Mouse (Mus musculus): Measurements from ENCODE around the gene Hist1h2bb. TPM values are rescaled to one million over a fixed set of nuclear protein-coding genes. Genes with fewer than 3 reads are reported as not detected.

Hist1h2bb gene
- polyA plus RNA-seq, 1 experiment from 2014 or later, result 5.6 TPM

DNA sequence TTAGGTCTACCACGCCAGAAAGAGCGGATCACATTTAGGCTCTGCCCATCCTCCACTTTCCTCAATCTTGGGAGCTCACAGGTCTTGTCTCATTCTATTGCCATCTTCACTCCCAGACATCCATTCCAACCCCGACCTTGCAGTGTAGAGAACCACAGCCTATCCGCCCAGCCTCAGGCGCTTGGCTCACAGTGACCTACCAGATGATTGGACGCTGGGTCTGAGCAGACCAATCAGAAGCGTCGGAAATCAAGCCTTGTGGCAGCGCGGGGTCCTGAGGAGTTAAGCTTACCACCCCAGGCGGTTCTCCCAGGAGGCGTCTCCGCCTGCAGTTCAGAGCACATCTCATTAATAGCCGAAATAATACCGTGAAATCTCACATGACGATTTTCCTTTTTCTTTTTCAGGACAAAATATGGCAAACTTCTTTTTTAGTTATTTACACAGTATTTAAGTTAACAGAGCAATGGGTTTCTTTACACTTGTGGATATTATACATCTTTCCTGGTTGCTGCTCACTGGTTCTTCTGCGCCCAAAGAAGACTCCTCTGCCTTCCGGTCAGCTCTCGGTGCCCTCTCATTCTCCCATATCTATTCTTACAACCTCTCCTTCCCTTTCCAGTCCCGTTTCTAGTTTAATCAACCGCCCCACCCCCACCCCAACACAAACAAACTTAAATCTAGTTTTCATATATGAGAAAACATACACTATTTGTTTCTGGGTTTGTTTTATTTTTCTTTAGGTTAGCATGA lies 26.2 kb downstream of the Hist1h2bb start:
- Histone ChIP-seq H3K9ac (peak overlapping the region; percentile 42; the same call in 1 of the 2 replicates), H3K36me3 (replicated peaks) (no peaks in the 10 kb centered on the region), H3K27ac (replicated peaks) (peak overlapping the region; percentile 48), H3K9me3 (replicated peaks) (no peaks in the 10 kb centered on the region), H3K4me2 (peak overlapping the region; percentile 64), H3K4me3 (replicated peaks) (peak overlapping the region; percentile 41), H3K27me3 (no peaks in the 10 kb centered on the region), H3K4me1 (replicated peaks) (peaks cover 37% of the 10 kb centered on the region)
- peak; percentile 93 for ATAC-seq (ENCODE audit: insufficient read depth)
- WGBS (ENCODE audit: insufficient replicate concordance), result 17% methylated on average over 21 of the region's 21 CpGs

DNA sequence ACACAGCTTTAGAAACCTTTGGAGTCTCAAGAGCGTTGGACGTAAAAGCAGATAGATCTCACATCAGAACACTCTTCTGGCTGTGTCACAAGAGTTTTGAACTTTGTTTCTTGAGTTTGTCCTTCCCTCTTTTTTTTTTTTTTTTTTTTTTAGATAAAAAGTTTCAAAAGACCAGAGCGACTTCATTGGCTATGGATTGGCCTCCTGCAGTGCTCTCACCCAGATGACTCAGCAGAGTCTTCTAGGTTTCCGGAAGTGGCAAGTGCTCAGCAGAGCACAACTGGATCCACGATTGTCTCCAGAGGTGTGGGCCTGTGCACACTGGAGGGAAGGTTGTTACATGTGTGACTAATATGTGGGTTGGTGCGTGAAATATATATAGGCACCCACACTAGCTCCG lies 31.8 kb downstream of the Hist1h2bb start:
- Histone ChIP-seq H3K4me1 (replicated peaks) (peaks cover 30% of the 10 kb centered on the region), H3K4me3 (replicated peaks) (no peak overlapping the region), H3K9ac (no peak overlapping the region), H3K27ac (replicated peaks) (no peak overlapping the region), H3K4me2 (no peak overlapping the region), H3K9me3 (replicated peaks) (no peaks in the 10 kb centered on the region), H3K27me3 (no peaks in the 10 kb centered on the region), H3K36me3 (replicated peaks) (no peaks in the 10 kb centered on the region)
- WGBS (ENCODE audit: insufficient replicate concordance), result 73% methylated on average over 7 of the region's 7 CpGs
- 0 out of 2 replicates have a peak, but pooled peaks have one; percentile 34 for ATAC-seq (ENCODE audit: insufficient read depth)

DNA sequence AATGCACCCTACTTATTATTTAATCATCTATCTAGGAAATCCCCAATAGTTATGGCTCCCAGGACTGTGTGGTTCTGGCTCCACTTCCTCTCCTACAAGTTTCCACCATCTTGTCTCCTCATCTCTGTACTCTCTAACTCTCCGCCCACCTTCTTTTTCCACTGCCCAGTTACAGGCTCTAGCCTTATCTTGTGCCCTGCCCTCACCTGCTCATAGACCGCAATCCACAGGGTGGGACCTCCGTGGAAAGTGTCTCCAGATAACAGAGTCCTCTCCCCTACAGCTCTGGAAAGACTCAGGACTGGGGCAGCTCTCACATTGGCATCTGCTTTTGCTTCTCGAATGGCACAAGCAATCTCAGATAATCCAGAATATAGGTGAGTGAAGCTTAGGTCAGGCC lies 32.5 kb downstream of the Hist1h2bb start:
- H3K27me3 ChIP-seq, result no peaks in the 10 kb centered on the region
- no peak overlapping the region for H3K4me2 ChIP-seq
- no peak overlapping the region for H3K9ac ChIP-seq
- no peaks in the 10 kb centered on the region for H3K36me3 ChIP-seq (replicated peaks)
- 44% methylated on average over 4 of the region's 4 CpGs for WGBS (ENCODE audit: insufficient replicate concordance)
- H3K27ac ChIP-seq (replicated peaks), result no peak overlapping the region
- H3K4me3 ChIP-seq (replicated peaks), result no peak overlapping the region
- no peak for ATAC-seq (ENCODE audit: insufficient read depth)
- peaks cover 24% of the 10 kb centered on the region for H3K4me1 ChIP-seq (replicated peaks)
- H3K9me3 ChIP-seq (replicated peaks), result no peaks in the 10 kb centered on the region

DNA sequence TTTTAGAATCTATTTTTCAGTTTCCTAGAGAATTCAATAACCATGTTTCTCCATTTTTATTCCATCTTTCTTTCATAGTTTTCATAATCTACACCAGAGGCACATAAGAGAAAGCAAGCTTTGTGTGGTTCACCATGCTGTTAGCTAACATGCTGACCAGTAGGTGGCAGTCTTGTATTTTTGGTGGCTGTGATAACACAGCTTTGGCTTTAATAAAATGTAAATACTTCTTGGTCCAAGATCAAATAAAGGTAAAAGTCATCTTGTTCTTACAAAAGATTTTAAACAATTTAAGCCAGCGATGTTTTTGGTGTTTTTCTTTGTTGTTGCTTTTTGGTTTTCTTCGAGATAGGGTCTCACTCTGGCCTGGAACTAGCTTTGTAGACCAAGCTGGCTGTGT lies 46.0 kb downstream of the Hist1h2bb start:
- WGBS (ENCODE audit: insufficient replicate concordance), result 37% methylated on average over 2 of the region's 2 CpGs
- Histone ChIP-seq H3K4me3 (replicated peaks) (no peak overlapping the region), H3K4me1 (replicated peaks) (no peaks in the 10 kb centered on the region), H3K4me2 (no peak overlapping the region), H3K27ac (replicated peaks) (no peak overlapping the region), H3K27me3 (no peaks in the 10 kb centered on the region), H3K9me3 (replicated peaks) (no peaks in the 10 kb centered on the region), H3K36me3 (replicated peaks) (no peaks in the 10 kb centered on the region), H3K9ac (no peak overlapping the region)
- ATAC-seq (ENCODE audit: insufficient read depth), result no peak

Small RNA genes within 50 kb of the gene (microRNA-seq; reads per million reads assigned to microRNA genes)
- gene Gm44314 (not detected), gene Gm44484 (not detected)

Other genes with a start within 250 kb of the Hist1h2bb start
- 4.6 and 7.0 TPM in 2 replicates for gene Hist1h4h, start 215.7 kb upstream of the Hist1h2bb start, polyA plus RNA-seq (2015; fragmentation: Nextera tagmentation; extraction: Ambion mirVana)
- 8.3 and 9.7 TPM in 2 replicates for gene Hist1h2af, start 212.8 kb upstream of the Hist1h2bb start, polyA plus RNA-seq (2015; fragmentation: Nextera tagmentation; extraction: Ambion mirVana)
- 9.4 and 11.7 TPM in 2 replicates for gene Hist1h3g, start 211.3 kb upstream of the Hist1h2bb start, polyA plus RNA-seq (2015; fragmentation: Nextera tagmentation; extraction: Ambion mirVana)
- 1.5 and 1.6 TPM in 2 replicates for gene Hist1h2bh, start 203.3 kb upstream of the Hist1h2bb start, polyA plus RNA-seq (2015; fragmentation: Nextera tagmentation; extraction: Ambion mirVana)
- gene Hist1h3f, start 202.7 kb upstream of the Hist1h2bb start, polyA plus RNA-seq (2015; fragmentation: Nextera tagmentation; extraction: Ambion mirVana), result 0.99 and 1.4 TPM in 2 replicates
- 1.4 and 2.5 TPM in 2 replicates for gene Hist1h4f, start 195.1 kb upstream of the Hist1h2bb start, polyA plus RNA-seq (2015; fragmentation: Nextera tagmentation; extraction: Ambion mirVana)
- gene Hist1h1d, start 193.5 kb upstream of the Hist1h2bb start, polyA plus RNA-seq (2015; fragmentation: Nextera tagmentation; extraction: Ambion mirVana), result 1.1 TPM in 2 replicates
- gene Hist1h3e, start 184.4 kb upstream of the Hist1h2bb start, polyA plus RNA-seq (2015; fragmentation: Nextera tagmentation; extraction: Ambion mirVana), result 2.7 and 4.4 TPM in 2 replicates
- 75.0 and 100 TPM in 2 replicates for gene Hist1h2ae, start 175.5 kb upstream of the Hist1h2bb start, polyA plus RNA-seq (2015; fragmentation: Nextera tagmentation; extraction: Ambion mirVana)
- 10.0 and 11.6 TPM in 2 replicates for gene Hist1h2bg, start 175.3 kb upstream of the Hist1h2bb start, polyA plus RNA-seq (2015; fragmentation: Nextera tagmentation; extraction: Ambion mirVana)
- gene Hist1h2bf, start 172.5 kb upstream of the Hist1h2bb start, polyA plus RNA-seq (2015; fragmentation: Nextera tagmentation; extraction: Ambion mirVana), result 4.0 and 6.7 TPM in 2 replicates
- 3.6 and 4.1 TPM in 2 replicates for gene Hist1h2ad, start 172.4 kb upstream of the Hist1h2bb start, polyA plus RNA-seq (2015; fragmentation: Nextera tagmentation; extraction: Ambion mirVana)
- 6.0 and 7.4 TPM in 2 replicates for gene Hist1h3d, start 171.0 kb upstream of the Hist1h2bb start, polyA plus RNA-seq (2015; fragmentation: Nextera tagmentation; extraction: Ambion mirVana)
- gene Hist1h4d, start 165.1 kb upstream of the Hist1h2bb start, polyA plus RNA-seq (2015; fragmentation: Nextera tagmentation; extraction: Ambion mirVana), result 125 and 146 TPM in 2 replicates
- 1.8 and 1.9 TPM in 2 replicates for gene Hist1h2be, start 125.6 kb upstream of the Hist1h2bb start, polyA plus RNA-seq (2015; fragmentation: Nextera tagmentation; extraction: Ambion mirVana)
- gene Hist1h1e, start 124.2 kb upstream of the Hist1h2bb start, polyA plus RNA-seq (2015; fragmentation: Nextera tagmentation; extraction: Ambion mirVana), result 24.7 and 26.6 TPM in 2 replicates
- 1.2 and 1.4 TPM in 2 replicates for gene Hist1h2ac, start 62.8 kb upstream of the Hist1h2bb start, polyA plus RNA-seq (2015; fragmentation: Nextera tagmentation; extraction: Ambion mirVana)
- gene Hist1h2bc, start 62.5 kb upstream of the Hist1h2bb start, polyA plus RNA-seq (2015; fragmentation: Nextera tagmentation; extraction: Ambion mirVana), result 136 and 151 TPM in 2 replicates
- 0.17 TPM in 1 of 2 replicates, not detected in the other for gene Hist1h1t, start 50.9 kb upstream of the Hist1h2bb start, polyA plus RNA-seq (2015; fragmentation: Nextera tagmentation; extraction: Ambion mirVana)
- 7.3 and 8.8 TPM in 2 replicates for gene Hist1h4c, start 48.3 kb upstream of the Hist1h2bb start, polyA plus RNA-seq (2015; fragmentation: Nextera tagmentation; extraction: Ambion mirVana)
- 13.6 and 16.4 TPM in 2 replicates for gene Hfe, start 35.9 kb upstream of the Hist1h2bb start, polyA plus RNA-seq (2015; fragmentation: Nextera tagmentation; extraction: Ambion mirVana)
- gene Hist1h1c, start 7.9 kb upstream of the Hist1h2bb start, polyA plus RNA-seq (2015; fragmentation: Nextera tagmentation; extraction: Ambion mirVana), result 81.0 and 85.5 TPM in 2 replicates
- 6.4 and 7.3 TPM in 2 replicates for gene Hist1h3c, start 1.1 kb upstream of the Hist1h2bb start, polyA plus RNA-seq (2015; fragmentation: Nextera tagmentation; extraction: Ambion mirVana)
- 60.0 and 64.5 TPM in 2 replicates for gene Hist1h2ab, start 4.4 kb downstream of the Hist1h2bb start, polyA plus RNA-seq (2015; fragmentation: Nextera tagmentation; extraction: Ambion mirVana)
- 13.6 and 15.4 TPM in 2 replicates for gene Hist1h3b, start 5.5 kb downstream of the Hist1h2bb start, polyA plus RNA-seq (2015; fragmentation: Nextera tagmentation; extraction: Ambion mirVana)
- gene Hist1h4b, start 10.3 kb downstream of the Hist1h2bb start, polyA plus RNA-seq (2015; fragmentation: Nextera tagmentation; extraction: Ambion mirVana), result 2.7 and 4.1 TPM in 2 replicates
- 0.40 TPM in 1 of 2 replicates, not detected in the other for gene Hist1h4a, start 14.5 kb downstream of the Hist1h2bb start, polyA plus RNA-seq (2015; fragmentation: Nextera tagmentation; extraction: Ambion mirVana)
- gene Hist1h3a, start 15.7 kb downstream of the Hist1h2bb start, polyA plus RNA-seq (2015; fragmentation: Nextera tagmentation; extraction: Ambion mirVana), result 6.4 and 7.6 TPM in 2 replicates
- gene Hist1h1a, start 16.9 kb downstream of the Hist1h2bb start, polyA plus RNA-seq (2015; fragmentation: Nextera tagmentation; extraction: Ambion mirVana), result 3.5 and 4.3 TPM in 2 replicates
- gene Trim38, start 23.2 kb downstream of the Hist1h2bb start, polyA plus RNA-seq (2015; fragmentation: Nextera tagmentation; extraction: Ambion mirVana), result not detected in 2 replicates
- gene Slc17a2, start 60.3 kb downstream of the Hist1h2bb start, polyA plus RNA-seq (2015; fragmentation: Nextera tagmentation; extraction: Ambion mirVana), result 1.5 and 1.8 TPM in 2 replicates
- gene Slc17a3, start 92.7 kb downstream of the Hist1h2bb start, polyA plus RNA-seq (2015; fragmentation: Nextera tagmentation; extraction: Ambion mirVana), result 6.5 and 7.5 TPM in 2 replicates
- 0.32 and 0.59 TPM in 2 replicates for gene Slc17a1, start 121.0 kb downstream of the Hist1h2bb start, polyA plus RNA-seq (2015; fragmentation: Nextera tagmentation; extraction: Ambion mirVana)
- 0.09 and 0.24 TPM in 2 replicates for gene Slc17a4, start 168.3 kb downstream of the Hist1h2bb start, polyA plus RNA-seq (2015; fragmentation: Nextera tagmentation; extraction: Ambion mirVana)
- not detected in 2 replicates for gene Hist1h2ba, start 187.4 kb downstream of the Hist1h2bb start, polyA plus RNA-seq (2015; fragmentation: Nextera tagmentation; extraction: Ambion mirVana)
- not detected in 2 replicates for gene Hist1h2aa, start 187.7 kb downstream of the Hist1h2bb start, polyA plus RNA-seq (2015; fragmentation: Nextera tagmentation; extraction: Ambion mirVana)
- gene Scgn, start 244.5 kb downstream of the Hist1h2bb start, polyA plus RNA-seq (2015; fragmentation: Nextera tagmentation; extraction: Ambion mirVana), result not detected in 2 replicates